Mouse (Mus musculus): ENCODE results near the gene Herc4. TPM values are rescaled to one million over a fixed set of nuclear protein-coding genes. Genes with fewer than 3 reads are reported as not detected.

The Herc4 gene
- polyA plus RNA-seq, 2 experiments = 33.3 to 37.2 TPM

- Histone ChIP-seq H3K36me3 (ENCODE audit: control insufficient read depth, insufficient read depth, low read length) (no peaks in the 10 kb centered on the region), H3K27me3 (ENCODE audit: control insufficient read depth, insufficient read depth, low read length) (no peaks in the 10 kb centered on the region), H3K27ac (replicated peaks; ENCODE audit: low read depth, low read length) (no peak overlapping the region), H3K9ac (ENCODE audit: low read depth, low read length, severe bottlenecking) (no peak overlapping the region), H3K9me3 (ENCODE audit: control insufficient read depth, low read length) (no peaks in the 10 kb centered on the region), H3K4me2 (replicated peaks; ENCODE audit: low read depth, low read length, severe bottlenecking) (no peak overlapping the region), H3K4me3 (replicated peaks; ENCODE audit: low read length) (no peak overlapping the region), H3K4me1 (ENCODE audit: control insufficient read depth, insufficient read depth, low read length) (no peaks in the 10 kb centered on the region)
- TF ChIP-seq POLR2A (IDR thresholded peaks at IDR 0.05; ENCODE audit: borderline replicate concordance, extremely low read depth, insufficient read depth, insufficient read length) = no peak
- ATAC-seq (ENCODE audit: low FRiP score, low read depth) = no peak
- WGBS = 45% methylated on average over 6 of the region's 6 CpGs
- DNase-seq (ENCODE audit: low spot score) = no peak
Measured at GRCm38 (mm10) chr10:63208871-63209270, 34.7 kb upstream of the Herc4 start.

- Histone ChIP-seq H3K4me1 (ENCODE audit: control insufficient read depth, insufficient read depth, low read length) (no peaks in the 10 kb centered on the region), H3K27me3 (ENCODE audit: control insufficient read depth, insufficient read depth, low read length) (no peaks in the 10 kb centered on the region), H3K27ac (replicated peaks; ENCODE audit: low read depth, low read length) (no peak overlapping the region), H3K9ac (ENCODE audit: low read depth, low read length, severe bottlenecking) (no peak overlapping the region), H3K36me3 (ENCODE audit: control insufficient read depth, insufficient read depth, low read length) (no peaks in the 10 kb centered on the region), H3K4me3 (replicated peaks; ENCODE audit: low read length) (no peak overlapping the region), H3K4me2 (replicated peaks; ENCODE audit: low read depth, low read length, severe bottlenecking) (no peak overlapping the region), H3K9me3 (ENCODE audit: control insufficient read depth, low read length) (no peaks in the 10 kb centered on the region)
- ATAC-seq (ENCODE audit: low FRiP score, low read depth) = no peak
- no peak for TF ChIP-seq POLR2A (IDR thresholded peaks at IDR 0.05; ENCODE audit: borderline replicate concordance, extremely low read depth, insufficient read depth, insufficient read length)
- WGBS = 72% methylated on average over 7 of the region's 7 CpGs
- DNase-seq (ENCODE audit: low spot score) = no peak
Measured at GRCm38 (mm10) chr10:63221081-63221783, 22.4 kb upstream of the Herc4 start.

- no peak overlapping the region for H3K27ac ChIP-seq (replicated peaks; ENCODE audit: low read depth, low read length)
- 76% methylated on average over 12 of the region's 12 CpGs for WGBS
- no peak overlapping the region for H3K4me2 ChIP-seq (replicated peaks; ENCODE audit: low read depth, low read length, severe bottlenecking)
- no peak for DNase-seq (ENCODE audit: low spot score)
- H3K4me1 ChIP-seq (ENCODE audit: control insufficient read depth, insufficient read depth, low read length) = no peaks in the 10 kb centered on the region
- H3K9ac ChIP-seq (ENCODE audit: low read depth, low read length, severe bottlenecking) = no peak overlapping the region
- H3K27me3 ChIP-seq (ENCODE audit: control insufficient read depth, insufficient read depth, low read length) = no peaks in the 10 kb centered on the region
- H3K4me3 ChIP-seq (replicated peaks; ENCODE audit: low read length) = no peak overlapping the region
- no peak for ATAC-seq (ENCODE audit: low FRiP score, low read depth)
- no peak for TF ChIP-seq POLR2A (IDR thresholded peaks at IDR 0.05; ENCODE audit: borderline replicate concordance, extremely low read depth, insufficient read depth, insufficient read length)
- H3K9me3 ChIP-seq (ENCODE audit: control insufficient read depth, low read length) = no peaks in the 10 kb centered on the region
- H3K36me3 ChIP-seq (ENCODE audit: control insufficient read depth, insufficient read depth, low read length) = no peaks in the 10 kb centered on the region
Measured at GRCm38 (mm10) chr10:63224341-63224740, 19.3 kb upstream of the Herc4 start.

GRCm38 (mm10) chr10:63230266-63230665 lies 13.3 kb upstream of the Herc4 start:
- H3K36me3 ChIP-seq (ENCODE audit: control insufficient read depth, insufficient read depth, low read length) = no peaks in the 10 kb centered on the region
- DNase-seq (ENCODE audit: low spot score) = no peak
- no peaks in the 10 kb centered on the region for H3K9me3 ChIP-seq (ENCODE audit: control insufficient read depth, low read length)
- no peak overlapping the region for H3K4me2 ChIP-seq (replicated peaks; ENCODE audit: low read depth, low read length, severe bottlenecking)
- no peaks in the 10 kb centered on the region for H3K4me1 ChIP-seq (ENCODE audit: control insufficient read depth, insufficient read depth, low read length)
- H3K9ac ChIP-seq (ENCODE audit: low read depth, low read length, severe bottlenecking) = no peak overlapping the region
- TF ChIP-seq POLR2A (IDR thresholded peaks at IDR 0.05; ENCODE audit: borderline replicate concordance, extremely low read depth, insufficient read depth, insufficient read length) = no peak
- no peaks in the 10 kb centered on the region for H3K27me3 ChIP-seq (ENCODE audit: control insufficient read depth, insufficient read depth, low read length)
- no peak overlapping the region for H3K4me3 ChIP-seq (replicated peaks; ENCODE audit: low read length)
- ATAC-seq (ENCODE audit: low FRiP score, low read depth) = no peak
- 84% methylated on average over 7 of the region's 7 CpGs for WGBS
- H3K27ac ChIP-seq (replicated peaks; ENCODE audit: low read depth, low read length) = no peak overlapping the region

- no peak for DNase-seq (ENCODE audit: low spot score)
- H3K4me3 ChIP-seq (replicated peaks; ENCODE audit: low read length) = no peak overlapping the region
- no peak for TF ChIP-seq POLR2A (IDR thresholded peaks at IDR 0.05; ENCODE audit: borderline replicate concordance, extremely low read depth, insufficient read depth, insufficient read length)
- WGBS = 39% methylated on average over 3 of the region's 5 CpGs
- no peak for ATAC-seq (ENCODE audit: low FRiP score, low read depth)
- H3K4me2 ChIP-seq (replicated peaks; ENCODE audit: low read depth, low read length, severe bottlenecking) = no peak overlapping the region
- H3K27ac ChIP-seq (replicated peaks; ENCODE audit: low read depth, low read length) = no peak overlapping the region
- H3K36me3 ChIP-seq (ENCODE audit: control insufficient read depth, insufficient read depth, low read length) = no peaks in the 10 kb centered on the region
- no peaks in the 10 kb centered on the region for H3K4me1 ChIP-seq (ENCODE audit: control insufficient read depth, insufficient read depth, low read length)
- no peaks in the 10 kb centered on the region for H3K27me3 ChIP-seq (ENCODE audit: control insufficient read depth, insufficient read depth, low read length)
- no peak overlapping the region for H3K9ac ChIP-seq (ENCODE audit: low read depth, low read length, severe bottlenecking)
- H3K9me3 ChIP-seq (ENCODE audit: control insufficient read depth, low read length) = no peaks in the 10 kb centered on the region
Measured at GRCm38 (mm10) chr10:63230854-63231253, 12.8 kb upstream of the Herc4 start.

Data from limb, embryonic 14.5 days (tissue).